Mouse (Mus musculus) midbrain, embryonic 14.5 days (tissue): ENCODE results near the gene Gaa. TPM values are rescaled to one million over a fixed set of nuclear protein-coding genes. Genes with fewer than 3 reads are reported as not detected.

Experiments used
- ATAC-seq: fragments of 200-750 bp; cut with Nextera tagmentation; 2 replicates; pipeline ENCODE4 v1.8.0; 2017; ENCODE audit warnings: moderate number of reproducible peaks, moderate library complexity; ENCODE audit not compliant: low FRiP score, low TSS enrichment
- DNase-seq: peaks from one replicate; pipeline ENCODE4 v3.0.0-alpha.2; 2015
- H3K27ac ChIP-seq: fragments of 300-500 bp; sonication (generic); replicated peaks from 2 replicates; pipeline ENCODE4 v1.5.1; 2014; ENCODE audit warnings: mild to moderate bottlenecking, low read depth, low read length, moderate library complexity
- H3K27me3 ChIP-seq: fragments of 300-500 bp; sonication (generic); 2 replicates; pipeline ENCODE4 v1.6.1; 2014; ENCODE audit warnings: low read length, control low read depth, mixed read lengths; ENCODE audit not compliant: control insufficient read depth, insufficient read depth
- H3K36me3 ChIP-seq: fragments of 300-500 bp; sonication (generic); 2 replicates; pipeline ENCODE4 v1.6.1; 2014; ENCODE audit warnings: low read length, control low read depth; ENCODE audit not compliant: control insufficient read depth, insufficient read depth
- H3K4me1 ChIP-seq: fragments of 300-500 bp; sonication (generic); 2 replicates; pipeline ENCODE4 v1.6.1; 2014; ENCODE audit warnings: mild to moderate bottlenecking, antibody characterized with exemption, low read length, control low read depth; ENCODE audit not compliant: control insufficient read depth, insufficient read depth
- H3K4me2 ChIP-seq: fragments of 300-500 bp; sonication (generic); 2 replicates; pipeline ENCODE4 v1.6.1; 2014; ENCODE audit warnings: mild to moderate bottlenecking, low read length, moderate library complexity
- H3K4me3 ChIP-seq: fragments of 300-500 bp; sonication (generic); replicated peaks from 2 replicates; pipeline ENCODE4 v1.5.1; 2014; ENCODE audit warnings: low read depth, low read length
- H3K9ac ChIP-seq: fragments of 300-500 bp; sonication (generic); replicated peaks from 2 replicates; pipeline ENCODE4 v1.6.1; 2014; ENCODE audit warnings: mild to moderate bottlenecking, low read length, moderate library complexity
- H3K9me3 ChIP-seq: fragments of 300-500 bp; sonication (generic); 2 replicates; pipeline ENCODE4 v1.6.1; 2016; ENCODE audit warnings: low read length, control low read depth, mixed read lengths; ENCODE audit not compliant: control insufficient read depth
- WGBS: fragments of 180-500 bp; shearing (Covaris S2); extraction: QIAGEN DNeasy Blood & Tissue Kit; methylation state at CpG from one replicate; pipeline ENCODE4 v1.1.7; 2014; 5-methylcytosine and 5-hydroxymethylcytosine counted together
- polyA plus RNA-seq: library from polyadenylated mRNA; unstranded; fragments of >200 nt; fragmentation: Nextera tagmentation; extraction: Ambion mirVana; gene quantifications from 2 replicates; pipeline ENCODE4 v1.2.1, GENCODE M21; 2014

The Gaa gene
- polyA plus RNA-seq, result 58.6 and 67.2 TPM in 2 replicates

- peak within 1 kb of the TSS; percentile 32 for H3K27ac ChIP-seq
- no peaks in the 10 kb centered on the region for H3K27me3 ChIP-seq
- peaks cover 17% of the 10 kb centered on the region for H3K36me3 ChIP-seq
- ATAC-seq (peak; percentile 88), DNase-seq (peak; percentile 98)
- H3K9me3 ChIP-seq, result no peaks in the 10 kb centered on the region
- H3K4me1 ChIP-seq, result peaks cover 13% of the 10 kb centered on the region
- peak within 1 kb of the TSS; percentile 84 for H3K4me2 ChIP-seq
- 4% methylated on average over 52 of the region's 52 CpGs for WGBS
- peak within 1 kb of the TSS; percentile 64 for H3K4me3 ChIP-seq
- peak within 1 kb of the TSS; percentile 76 for H3K9ac ChIP-seq
Measured at GRCm38 (mm10) chr11:119267768-119268556, at the start of gene Gaa. Gene Gaa, plus strand, starts transcription at chr11:119267887.

- Histone ChIP-seq H3K9ac (peak overlapping the region; percentile 26; the same call in 1 of the 2 replicates), H3K4me3 (no peak overlapping the region), H3K4me2 (peak overlapping the region; percentile 38), H3K27ac (peak overlapping the region; percentile 77), H3K36me3 (0 out of 2 replicates have a peak, but pooled peaks cover 5% of the 10 kb centered on the region), H3K9me3 (no peaks in the 10 kb centered on the region), H3K4me1 (peaks cover 44% of the 10 kb centered on the region), H3K27me3 (no peaks in the 10 kb centered on the region)
- 5% methylated on average over 17 of the region's 17 CpGs for WGBS
- DNase-seq (peak; percentile 62), ATAC-seq (peak; percentile 44; the same call in 1 of the 2 replicates)
Measured at GRCm38 (mm10) chr11:119219816-119220465, 47.7 kb upstream of the Gaa start.

GRCm38 (mm10) chr11:119221812-119222510, 45.7 kb upstream of the Gaa start:
- Histone ChIP-seq H3K27me3 (no peaks in the 10 kb centered on the region), H3K27ac (no peak overlapping the region), H3K4me2 (no peak overlapping the region), H3K36me3 (0 out of 2 replicates have a peak, but pooled peaks cover 5% of the 10 kb centered on the region), H3K9me3 (no peaks in the 10 kb centered on the region), H3K4me3 (no peak overlapping the region), H3K4me1 (peaks cover 45% of the 10 kb centered on the region), H3K9ac (no peak overlapping the region)
- ATAC-seq (no peak), DNase-seq (peak; percentile 32)
- 32% methylated on average over 10 of the region's 11 CpGs for WGBS

GRCm38 (mm10) chr11:119223124-119223890, 44.4 kb upstream of the Gaa start:
- no peak overlapping the region for H3K4me2 ChIP-seq
- no peak for ATAC-seq
- H3K27ac ChIP-seq, result 0 out of 2 replicates have a peak overlapping the region, but pooled peaks have one; percentile 45
- no peaks in the 10 kb centered on the region for H3K27me3 ChIP-seq
- H3K4me1 ChIP-seq, result peaks cover 52% of the 10 kb centered on the region
- H3K4me3 ChIP-seq, result no peak overlapping the region
- no peak overlapping the region for H3K9ac ChIP-seq
- DNase-seq, result no peak
- no peaks in the 10 kb centered on the region for H3K9me3 ChIP-seq
- WGBS, result 81% methylated on average over 20 of the region's 20 CpGs
- H3K36me3 ChIP-seq, result no peaks in the 10 kb centered on the region

GRCm38 (mm10) chr11:119224926-119225325, 42.8 kb upstream of the Gaa start:
- Histone ChIP-seq H3K27ac (no peak overlapping the region), H3K9ac (no peak overlapping the region), H3K4me1 (peaks cover 50% of the 10 kb centered on the region), H3K36me3 (no peaks in the 10 kb centered on the region), H3K4me2 (no peak overlapping the region), H3K27me3 (no peaks in the 10 kb centered on the region), H3K4me3 (no peak overlapping the region), H3K9me3 (no peaks in the 10 kb centered on the region)
- no peak for ATAC-seq
- DNase-seq, result no peak
- WGBS, result 90% methylated on average over 6 of the region's 6 CpGs

DNA sequence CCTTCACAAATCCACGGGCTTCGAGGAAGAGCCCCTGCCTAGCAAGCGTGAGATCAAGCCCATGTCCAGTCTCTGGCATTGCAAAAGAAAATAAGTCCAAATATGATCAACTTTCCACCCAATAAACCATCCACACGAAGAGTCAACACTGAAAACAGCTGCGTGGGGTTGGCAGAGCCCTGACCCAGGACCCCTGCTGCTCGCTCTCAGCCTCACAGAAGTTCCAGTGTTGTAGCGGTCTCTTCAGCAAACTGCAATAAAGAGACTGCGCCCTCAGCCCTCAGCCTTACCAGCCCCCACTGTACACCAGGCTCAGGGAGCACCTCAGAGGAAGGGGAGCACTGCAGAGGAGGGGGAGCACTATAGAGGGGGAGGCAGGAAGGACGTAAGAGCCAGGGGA, 42.1 kb upstream of the Gaa start:
- DNase-seq, result no peak

GRCm38 (mm10) chr11:119227591-119227990, 40.1 kb upstream of the Gaa start:
- no peaks in the 10 kb centered on the region for H3K36me3 ChIP-seq
- 2% methylated on average over 12 of the region's 12 CpGs for WGBS
- H3K9ac ChIP-seq, result peak overlapping the region; percentile 90
- H3K27me3 ChIP-seq, result no peaks in the 10 kb centered on the region
- peak overlapping the region; percentile 70 for H3K27ac ChIP-seq
- H3K4me2 ChIP-seq, result peak overlapping the region; percentile 94
- H3K9me3 ChIP-seq, result no peaks in the 10 kb centered on the region
- ATAC-seq (no peak), DNase-seq (no peak)
- H3K4me3 ChIP-seq, result peak overlapping the region; percentile 85
- peaks cover 39% of the 10 kb centered on the region for H3K4me1 ChIP-seq

More for the DNA sequence above, 42.1 kb upstream of the Gaa start:
- Histone ChIP-seq H3K4me2 (peak overlapping the region; percentile 94), H3K36me3 (no peaks in the 10 kb centered on the region), H3K9me3 (no peaks in the 10 kb centered on the region), H3K27me3 (no peaks in the 10 kb centered on the region), H3K9ac (no peak overlapping the region), H3K27ac (no peak overlapping the region), H3K4me1 (peaks cover 48% of the 10 kb centered on the region), H3K4me3 (no peak overlapping the region)
- no peak for ATAC-seq
- 75% methylated on average over 9 of the region's 9 CpGs for WGBS
